Mouse (Mus musculus) megakaryocyte, adult 5-6 weeks (primary cell): ENCODE data around the gene Esam. TPM values are rescaled to one million over a fixed set of nuclear protein-coding genes. Genes with fewer than 3 reads are reported as not detected.
A peak's percentile ranks its signal among the peaks of the same experiment; 100 is the strongest.

Source experiments
- ATAC-seq: 2 replicates; pipeline ENCODE4 v1.8.0; 2016; ENCODE audit warnings: mild to moderate bottlenecking, inconsistent platforms; ENCODE audit not compliant: poor library complexity, severe bottlenecking
- total RNA-seq, 2 experiments: library from RNA; stranded (forward) in 1 of 2; stranded (reverse) in 1 of 2; fragments of 153-499, 151-499 nt in 1 of 2; fragments of 221-1000, 200-1000 nt in 1 of 2; gene quantifications; 2 replicates each; pipeline versions ENCODE4 v1.2.3 to v1.2.4; 2015 to 2017

The Esam gene
- total RNA-seq, 2 experiments from 2014 or later = 0.36 TPM; not detected in 1

- peak; percentile 48 for ATAC-seq
Observed at GRCm38 (mm10) chr9:37530031-37530887, 2.4 kb downstream of the Esam start.

DNA sequence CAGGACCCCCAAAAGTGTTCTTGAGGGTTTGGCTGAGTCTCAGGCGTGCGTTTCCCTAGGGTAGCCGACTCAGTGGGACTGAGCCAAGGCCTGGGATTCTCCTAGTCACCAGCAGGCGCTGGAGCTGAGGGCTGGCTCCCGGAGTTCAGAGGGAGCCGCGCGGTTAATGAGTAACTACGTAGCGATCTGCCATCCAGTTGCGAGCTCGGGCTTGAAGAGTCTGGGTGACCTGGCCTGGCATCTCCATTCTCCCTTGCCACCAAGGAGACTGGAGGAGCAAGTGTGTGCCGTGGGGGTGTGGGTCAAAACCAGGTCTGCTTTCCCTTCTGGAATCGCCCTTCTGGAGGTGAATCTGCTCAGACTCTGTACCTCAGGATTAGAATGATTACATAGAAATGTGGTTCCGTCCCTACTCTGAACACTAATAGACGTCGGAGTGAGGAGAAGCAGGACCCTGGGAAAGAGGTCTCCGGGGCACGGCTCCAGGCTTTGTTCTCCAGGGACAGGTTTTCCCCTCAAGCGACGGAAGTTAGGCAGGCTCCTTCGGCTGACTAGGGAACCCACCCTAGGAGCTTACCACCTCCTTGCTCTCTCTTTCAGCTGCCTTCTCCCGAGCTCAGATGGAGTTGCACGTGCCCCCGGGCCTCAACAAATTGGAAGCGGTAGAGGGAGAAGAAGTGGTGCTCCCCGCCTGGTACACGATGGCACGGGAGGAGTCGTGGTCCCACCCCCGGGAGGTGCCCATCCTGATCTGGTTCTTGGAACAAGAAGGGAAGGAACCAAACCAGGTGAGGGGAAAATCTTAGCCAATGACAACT, 3.2 kb downstream of the Esam start:
- 0 out of 2 replicates have a peak, but pooled peaks have one; percentile 13 for ATAC-seq

- ATAC-seq = no peak
Observed at GRCm38 (mm10) chr9:37536851-37537250, 9.0 kb downstream of the Esam start.

GRCm38 (mm10) chr9:37537658-37538250, 9.9 kb downstream of the Esam start:
- ATAC-seq = no peak

- ATAC-seq = no peak
Observed at GRCm38 (mm10) chr9:37539170-37540025, 11.5 kb downstream of the Esam start, which contains the start of gene Vsig2. Gene Vsig2 (plus strand): TSS chr9:37539255.

DNA sequence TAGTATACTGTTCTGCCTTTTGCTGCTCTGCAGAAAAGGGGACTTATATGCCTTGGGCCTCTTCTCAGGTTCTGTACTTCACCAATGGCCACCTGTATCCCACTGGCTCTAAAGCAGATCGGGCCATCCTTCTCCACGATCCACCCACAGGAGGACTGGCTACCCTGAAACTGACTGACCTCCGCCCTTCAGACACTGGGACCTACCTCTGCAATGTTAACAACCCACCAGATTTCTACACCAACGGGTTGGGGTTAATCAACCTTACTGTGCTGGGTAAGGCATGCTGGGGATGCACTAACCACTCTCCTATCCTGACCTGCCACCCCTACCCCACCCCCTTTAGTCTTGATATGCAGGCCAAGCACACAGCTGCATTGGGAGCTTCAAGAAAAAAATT, 12.3 kb downstream of the Esam start:
- ATAC-seq = no peak

- ATAC-seq = no peak
Observed at GRCm38 (mm10) chr9:37540701-37541575, 13.1 kb downstream of the Esam start.

DNA sequence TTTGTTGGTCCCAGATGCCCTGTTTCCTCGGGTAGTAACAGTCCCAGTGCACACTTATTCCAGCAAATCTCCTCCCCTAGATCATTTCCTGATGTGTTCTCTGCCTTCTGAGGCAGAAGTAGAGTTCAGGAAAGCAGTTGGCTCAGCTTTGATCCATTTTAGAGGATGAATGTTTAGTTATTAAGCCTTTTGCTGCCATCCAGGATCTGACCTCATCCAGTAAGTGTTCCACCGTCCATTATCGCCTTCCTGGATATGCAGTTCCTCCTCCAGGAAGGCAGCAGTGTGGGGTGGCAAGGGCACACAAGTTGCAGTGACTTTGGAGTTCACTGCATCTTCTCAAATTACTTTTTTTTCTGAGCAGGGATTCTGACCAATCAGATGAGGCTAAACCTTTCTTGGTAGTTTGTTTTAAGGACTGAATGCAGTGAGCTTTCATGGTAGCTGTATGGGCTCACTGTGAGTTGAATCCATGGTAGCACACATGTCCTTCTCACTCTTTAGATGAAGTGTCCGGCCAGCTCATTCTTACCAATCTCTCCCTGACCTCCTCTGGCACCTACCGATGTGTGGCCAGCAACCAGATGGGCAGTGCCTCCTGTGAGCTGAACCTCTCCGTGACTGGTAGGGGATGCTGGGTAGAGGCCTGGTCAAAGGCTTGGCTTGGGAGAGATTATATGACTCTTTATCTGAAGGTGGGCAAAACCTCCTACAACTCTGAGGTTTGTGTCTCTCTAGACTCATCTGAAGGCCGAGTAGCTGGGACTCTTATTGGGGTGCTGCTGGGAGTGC, 14.2 kb downstream of the Esam start:
- ATAC-seq = no peak

DNA sequence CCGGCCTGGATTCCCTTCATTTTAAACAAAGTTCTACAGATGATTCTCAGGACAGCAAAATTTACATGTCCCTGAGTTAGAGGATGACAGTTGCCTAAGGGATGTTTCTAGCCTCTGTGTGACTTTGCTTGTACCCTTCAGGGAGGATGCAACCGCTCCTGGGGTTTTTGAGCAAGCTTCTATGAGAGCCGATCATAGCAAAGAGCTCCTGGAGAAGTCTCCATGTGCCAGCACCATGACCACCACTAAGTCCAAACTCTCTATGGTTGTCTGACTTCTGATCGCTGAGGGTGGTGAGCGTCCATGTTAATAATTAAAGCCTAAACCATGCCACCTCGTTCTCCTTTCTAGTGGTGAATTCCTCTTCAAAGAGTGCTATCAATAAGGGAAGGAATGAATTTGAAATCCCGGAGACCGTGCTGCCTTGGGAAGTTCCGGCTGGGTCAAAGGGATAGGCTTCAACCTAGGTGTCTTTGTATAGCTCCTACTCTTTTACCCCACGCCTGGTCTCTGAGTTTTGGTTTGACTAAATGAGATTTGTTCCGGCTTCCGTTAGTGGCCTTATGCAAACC, 16.1 kb downstream of the Esam start:
- ATAC-seq = no peak

GRCm38 (mm10) chr9:37544447-37545165, 16.7 kb downstream of the Esam start:
- ATAC-seq = peak; percentile 71

- ATAC-seq = no peak
Observed at GRCm38 (mm10) chr9:37545166-37545610, 17.3 kb downstream of the Esam start.

- no peak for ATAC-seq
Observed at GRCm38 (mm10) chr9:37545847-37546452, 18.1 kb downstream of the Esam start.

GRCm38 (mm10) chr9:37546889-37547288, 19.0 kb downstream of the Esam start:
- ATAC-seq = no peak

DNA sequence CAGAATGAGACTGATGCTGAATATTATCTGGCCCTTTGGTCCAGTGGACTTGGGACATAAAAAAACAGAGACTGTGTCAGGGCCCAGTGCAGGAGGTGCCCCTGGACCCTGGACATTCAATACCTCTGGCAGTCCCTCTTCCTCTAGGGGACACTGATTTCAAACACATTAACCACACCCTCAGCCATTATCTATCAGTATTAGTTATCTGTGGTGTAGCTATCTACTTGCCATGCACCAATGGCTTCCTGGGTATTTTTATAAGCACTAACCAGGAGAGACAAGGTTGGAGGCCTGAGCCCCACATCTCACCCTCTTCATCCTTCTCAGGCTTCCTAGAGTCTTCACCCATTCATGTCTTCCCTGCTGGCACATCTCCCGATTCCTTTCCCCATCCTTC, 22.6 kb downstream of the Esam start:
- no peak for ATAC-seq

GRCm38 (mm10) chr9:37551751-37552531, 24.1 kb downstream of the Esam start:
- ATAC-seq = peak; percentile 34

- ATAC-seq = peak; percentile 70
Observed at GRCm38 (mm10) chr9:37552536-37553293, 24.8 kb downstream of the Esam start, which contains the start of gene Nrgn. Gene Nrgn (minus strand): TSS chr9:37552904.
